Mouse (Mus musculus) hindbrain, embryonic 16.5 days (tissue): ENCODE measurements around the gene Sp2. TPM values are rescaled to one million over a fixed set of nuclear protein-coding genes. Genes with fewer than 3 reads are reported as not detected.

Experiments used
- ATAC-seq: fragments of 200-750 bp; cut with Nextera tagmentation; 2 replicates; pipeline ENCODE4 v1.8.0; 2017; ENCODE audit warnings: moderate TSS enrichment, moderate library complexity
- H3K27ac ChIP-seq: fragments of 300-500 bp; sonication (generic); 2 replicates; pipeline ENCODE4 v1.5.1; 2014; ENCODE audit warnings: low read depth, mild to moderate bottlenecking, control low read depth, low read length, moderate library complexity
- H3K27me3 ChIP-seq: fragments of 300-500 bp; sonication (generic); replicated peaks from 2 replicates; pipeline ENCODE4 v1.6.1; 2014; ENCODE audit warnings: low read length; ENCODE audit not compliant: control insufficient read depth, insufficient read depth
- H3K36me3 ChIP-seq: fragments of 300-500 bp; sonication (generic); 2 replicates; pipeline ENCODE4 v1.6.1; 2014; ENCODE audit warnings: mild to moderate bottlenecking, low read length, moderate library complexity, mixed read lengths; ENCODE audit not compliant: control insufficient read depth, insufficient read depth
- H3K4me1 ChIP-seq: fragments of 300-500 bp; sonication (generic); 2 replicates; pipeline ENCODE4 v1.6.1; 2014; ENCODE audit warnings: low read depth, low read length; ENCODE audit not compliant: control insufficient read depth, insufficient read depth
- H3K4me2 ChIP-seq: fragments of 300-500 bp; sonication (generic); 2 replicates; pipeline ENCODE4 v1.6.1; 2014; ENCODE audit warnings: mild to moderate bottlenecking, low read length, control low read depth, moderate library complexity
- H3K4me3 ChIP-seq: fragments of 300-500 bp; sonication (generic); 2 replicates; pipeline ENCODE4 v1.5.1; 2014; ENCODE audit warnings: mild to moderate bottlenecking, low read length, control low read depth, moderate library complexity
- H3K9ac ChIP-seq: fragments of 300-500 bp; sonication (generic); 2 replicates; pipeline ENCODE4 v1.6.1; 2014; ENCODE audit warnings: low read depth, mild to moderate bottlenecking, control low read depth, low read length, moderate library complexity
- H3K9me3 ChIP-seq: fragments of 300-500 bp; sonication (generic); 2 replicates; pipeline ENCODE4 v1.6.1; 2014; ENCODE audit warnings: mild to moderate bottlenecking, low read length, moderate library complexity; ENCODE audit not compliant: control insufficient read depth
- whole genome bisulfite sequencing: fragments of 180-500 bp; shearing (Covaris S2); extraction: QIAGEN DNeasy Blood & Tissue Kit; methylation state at CpG from one replicate; pipeline ENCODE4 v1.1.7; 2014; 5-methylcytosine and 5-hydroxymethylcytosine counted together
- polyA plus RNA-seq: library from polyadenylated mRNA; unstranded; fragments of >200 nt; fragmentation: Nextera tagmentation; extraction: Ambion mirVana; gene quantifications from 2 replicates; pipeline ENCODE4 v1.2.1, GENCODE M21; 2015

The Sp2 gene
- polyA plus RNA-seq, 1 experiment from 2014 or later, result 13.5 TPM

- Histone ChIP-seq H3K9me3 (no peaks in the 10 kb centered on the region), H3K4me2 (no peak overlapping the region), H3K9ac (no peak overlapping the region), H3K36me3 (no peaks in the 10 kb centered on the region), H3K4me3 (no peak overlapping the region), H3K27me3 (no peaks in the 10 kb centered on the region; the same call in none of the 2 replicates), H3K27ac (no peak overlapping the region), H3K4me1 (peaks cover 7% of the 10 kb centered on the region)
- no peak for ATAC-seq
- 27% methylated on average over 4 of the region's 4 CpGs for WGBS
These were observed 2.1 kb upstream of the Sp2 start for GRCm38 (mm10) chr11:96984903-96985302.

GRCm38 (mm10) chr11:96982355-96982754 is 404 bp downstream of the Sp2 start:
- WGBS, result 4% methylated on average over 7 of the region's 7 CpGs
- H3K9ac ChIP-seq, result peak overlapping the region; percentile 31

DNA sequence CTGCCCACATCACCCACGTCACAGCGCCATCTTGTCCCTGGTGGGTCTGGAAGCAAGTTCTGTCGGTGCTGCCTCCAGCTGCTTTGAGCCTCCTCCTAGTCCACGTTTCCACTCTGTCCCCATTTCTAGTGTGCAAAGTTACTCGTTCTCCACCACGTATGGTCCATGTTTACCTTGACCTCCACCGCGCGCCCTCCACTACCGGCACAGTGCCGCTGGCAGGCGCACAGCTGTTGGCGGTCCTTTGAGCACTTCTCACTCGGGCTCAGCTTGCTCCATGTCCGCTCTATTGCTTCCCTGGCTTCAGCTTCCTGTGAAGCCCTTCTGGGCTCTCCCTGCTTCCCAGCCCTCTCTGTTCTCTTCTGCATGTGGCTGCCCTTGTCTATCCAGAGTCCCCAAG is 1.3 kb downstream of the Sp2 start:
- Histone ChIP-seq H3K27me3 (no peaks in the 10 kb centered on the region; the same call in none of the 2 replicates), H3K9ac (no peak overlapping the region), H3K4me1 (peaks cover 8% of the 10 kb centered on the region), H3K4me2 (no peak overlapping the region), H3K9me3 (no peaks in the 10 kb centered on the region), H3K27ac (no peak overlapping the region), H3K36me3 (no peaks in the 10 kb centered on the region), H3K4me3 (no peak overlapping the region)
- 72% methylated on average over 15 of the region's 15 CpGs for WGBS
- no peak for ATAC-seq

More at GRCm38 (mm10) chr11:96982355-96982754, 404 bp downstream of the Sp2 start:
- H3K4me1 ChIP-seq, result peaks cover 7% of the 10 kb centered on the region
- no peaks in the 10 kb centered on the region for H3K36me3 ChIP-seq
- H3K27ac ChIP-seq, result no peak overlapping the region
- ATAC-seq, result no peak
- no peak overlapping the region for H3K4me3 ChIP-seq
- no peaks in the 10 kb centered on the region for H3K9me3 ChIP-seq
- H3K4me2 ChIP-seq, result peak overlapping the region; percentile 27; the same call in 1 of the 2 replicates
- H3K27me3 ChIP-seq, result no peaks in the 10 kb centered on the region; the same call in none of the 2 replicates

GRCm38 (mm10) chr11:96980021-96980420 is 2.7 kb downstream of the Sp2 start:
- WGBS, result 80% methylated on average over 5 of the region's 5 CpGs
- H3K27me3 ChIP-seq, result no peaks in the 10 kb centered on the region; the same call in 1 of the 2 replicates
- ATAC-seq, result no peak

GRCm38 (mm10) chr11:96979329-96979728 is 3.4 kb downstream of the Sp2 start:
- H3K27ac ChIP-seq, result no peak overlapping the region
- no peaks in the 10 kb centered on the region for H3K9me3 ChIP-seq
- H3K27me3 ChIP-seq, result no peaks in the 10 kb centered on the region; the same call in 1 of the 2 replicates
- H3K4me1 ChIP-seq, result peaks cover 15% of the 10 kb centered on the region
- no peak overlapping the region for H3K4me3 ChIP-seq
- 84% methylated on average over 7 of the region's 7 CpGs for WGBS
- no peak overlapping the region for H3K9ac ChIP-seq
- no peak overlapping the region for H3K4me2 ChIP-seq
- no peak for ATAC-seq
- H3K36me3 ChIP-seq, result no peaks in the 10 kb centered on the region

More at GRCm38 (mm10) chr11:96980021-96980420, 2.7 kb downstream of the Sp2 start:
- Histone ChIP-seq H3K4me1 (peaks cover 15% of the 10 kb centered on the region), H3K36me3 (no peaks in the 10 kb centered on the region), H3K4me2 (no peak overlapping the region), H3K9ac (0 out of 2 replicates have a peak overlapping the region, but pooled peaks have one; percentile 14), H3K4me3 (no peak overlapping the region), H3K27ac (no peak overlapping the region), H3K9me3 (no peaks in the 10 kb centered on the region)

- Histone ChIP-seq H3K9ac (peak overlapping the region; percentile 70), H3K9me3 (no peaks in the 10 kb centered on the region), H3K27me3 (no peaks in the 10 kb centered on the region), H3K4me2 (peak overlapping the region; percentile 96), H3K36me3 (no peaks in the 10 kb centered on the region), H3K4me1 (peaks cover 21% of the 10 kb centered on the region), H3K27ac (peak overlapping the region; percentile 82), H3K4me3 (peak overlapping the region; percentile 51)
- ATAC-seq, result no peak
- WGBS, result 33% methylated on average over 17 of the region's 17 CpGs
These were observed 4.1 kb downstream of the Sp2 start for GRCm38 (mm10) chr11:96978401-96979246.

- Histone ChIP-seq H3K36me3 (no peaks in the 10 kb centered on the region), H3K4me1 (peaks cover 26% of the 10 kb centered on the region)
These were observed 5.0 kb downstream of the Sp2 start for GRCm38 (mm10) chr11:96977606-96978400.

DNA sequence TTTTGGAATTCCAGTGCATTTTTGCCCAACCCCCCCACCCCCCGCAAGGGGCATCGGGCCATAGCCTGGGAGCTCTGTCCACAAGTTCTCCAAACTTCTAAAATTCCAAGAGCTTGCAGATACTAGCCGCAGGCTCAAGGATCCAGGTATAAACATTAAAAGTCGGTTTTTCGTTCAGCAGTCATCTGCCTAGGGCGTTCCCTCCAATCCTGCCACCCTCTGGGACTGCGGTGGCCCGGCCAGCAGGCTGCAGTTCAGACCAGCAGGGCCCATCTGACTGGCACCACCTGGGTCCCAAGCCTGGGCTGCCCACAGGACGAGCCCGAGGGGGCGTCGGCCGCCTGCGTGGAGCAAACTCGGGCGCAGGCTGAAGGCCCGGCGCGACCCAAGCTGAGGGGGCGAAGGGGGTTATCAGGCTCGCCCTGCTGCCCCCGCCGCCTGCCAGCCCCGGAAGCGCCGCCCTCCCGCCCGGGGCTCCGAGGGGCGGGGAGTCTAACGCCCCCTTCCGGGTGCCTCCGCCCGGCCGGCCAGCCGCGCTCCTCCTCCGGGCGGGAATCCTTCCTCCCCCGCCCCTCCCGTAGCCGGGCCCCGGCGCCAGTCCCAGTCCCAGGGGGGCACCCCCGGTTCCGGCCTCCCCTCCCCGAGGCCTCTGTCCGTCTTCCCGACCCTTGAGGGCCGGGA is 5.7 kb downstream of the Sp2 start:
- under 1% methylated on average over 23 of the region's 50 CpGs for WGBS
- H3K4me2 ChIP-seq, result peak overlapping the region; percentile 84
- peak overlapping the region; percentile 96 for H3K9ac ChIP-seq
- H3K4me3 ChIP-seq, result peak overlapping the region; percentile 91
- H3K36me3 ChIP-seq, result no peaks in the 10 kb centered on the region
- peaks cover 26% of the 10 kb centered on the region for H3K4me1 ChIP-seq
- H3K27ac ChIP-seq, result peak overlapping the region; percentile 99
- no peaks in the 10 kb centered on the region for H3K9me3 ChIP-seq
- no peaks in the 10 kb centered on the region for H3K27me3 ChIP-seq
- ATAC-seq, result peak; percentile 73

More at GRCm38 (mm10) chr11:96977606-96978400, 5.0 kb downstream of the Sp2 start:
- H3K9me3 ChIP-seq, result no peaks in the 10 kb centered on the region
- peak overlapping the region; percentile 91 for H3K4me3 ChIP-seq
- H3K27me3 ChIP-seq, result no peaks in the 10 kb centered on the region
- H3K9ac ChIP-seq, result peak overlapping the region; percentile 96
- under 1% methylated on average over 45 of the region's 45 CpGs for WGBS
- peak overlapping the region; percentile 99 for H3K27ac ChIP-seq
- H3K4me2 ChIP-seq, result peak overlapping the region; percentile 96
- ATAC-seq, result peak; percentile 98
